8 mouse cellular contexts compared by ENCODE assay signal in genomic region chr17:26932839-26933398, GRCm38 (mm10). TPM values are rescaled to one million over a fixed set of nuclear protein-coding genes. Genes with fewer than 3 reads are reported as not detected.
DNase-seq lines count a peak whose midpoint lies in the region; ATAC-seq and TF ChIP-seq lines count a peak whose summit lies in the region.

Gene Phf1, plus strand, starts transcription at chr17:26933052.

- TF ChIP-seq CTCF in CH12.LX (conservative IDR thresholded peaks at IDR 0.05 in 1 of 2, IDR thresholded peaks at IDR 0.05 in 1 of 2; ENCODE audit: low read depth in 2 of 2, low read length in 2 of 2) = no peak

- peak within 1 kb of the TSS; percentile 47 for H3K4me2 ChIP-seq in CH12.LX (ENCODE audit: insufficient read depth, low read depth, poor library complexity, severe bottlenecking)
- peak within 1 kb of the TSS; percentile 86 for H3K4me2 ChIP-seq in forebrain, embryonic 12.5 days
- H3K4me2 ChIP-seq in heart, embryonic 16.5 days (ENCODE audit: low read depth, low read length) = peak within 1 kb of the TSS; percentile 99
- peak within 1 kb of the TSS; percentile 99 for H3K4me2 ChIP-seq in liver, embryonic 13.5 days
- H3K4me2 ChIP-seq in stomach, embryonic 14.5 days (replicated peaks; ENCODE audit: low read depth, low read length) = peak within 1 kb of the TSS; percentile 74

- ATAC-seq in forebrain, embryonic 12.5 days (ENCODE audit: low FRiP score) = peak; percentile 84
- ATAC-seq in heart, embryonic 16.5 days (replicated peaks; ENCODE audit: extremely low read depth, insufficient read depth, low FRiP score) = peak; percentile 90
- peak; percentile 92 for ATAC-seq in liver, embryonic 13.5 days (ENCODE audit: low read depth)
- peak; percentile 90 for ATAC-seq in stomach, embryonic 14.5 days (ENCODE audit: insufficient number of reproducible peaks, insufficient read depth, low FRiP score, low read depth)

- no peak within 1 kb of the TSS for H3K27ac ChIP-seq in CH12.LX (ENCODE audit: insufficient read depth, low read depth)
- peak within 1 kb of the TSS; percentile 76 for H3K27ac ChIP-seq in forebrain, embryonic 12.5 days
- peak within 1 kb of the TSS; percentile 90 for H3K27ac ChIP-seq in heart, embryonic 16.5 days (ENCODE audit: low read length)
- peak within 1 kb of the TSS; percentile 81 for H3K27ac ChIP-seq in liver, embryonic 13.5 days
- H3K27ac ChIP-seq in stomach, embryonic 14.5 days (ENCODE audit: low read length) = peak within 1 kb of the TSS; percentile 66

- no peak within 1 kb of the TSS for H3K9ac ChIP-seq in CH12.LX (ENCODE audit: insufficient read depth, low read depth)
- peak within 1 kb of the TSS; percentile 75 for H3K9ac ChIP-seq in forebrain, embryonic 12.5 days
- peak within 1 kb of the TSS; percentile 95 for H3K9ac ChIP-seq in heart, embryonic 16.5 days (ENCODE audit: low read length)
- H3K9ac ChIP-seq in liver, embryonic 13.5 days = peak within 1 kb of the TSS; percentile 81
- H3K9ac ChIP-seq in stomach, embryonic 14.5 days (replicated peaks; ENCODE audit: low read depth, low read length) = peak within 1 kb of the TSS; percentile 54; the same call in 1 of the 2 replicates

- peak; percentile 86 for DNase-seq in CH12.LX (ENCODE audit: extremely low read depth)
- peak; percentile 90 for DNase-seq in c-Kit-positive CD71-positive TER-119-positive erythroid progenitor cells, embryonic 14.5 days (ENCODE audit: low spot score)
- peak; percentile 98 to 99 for DNase-seq in kidney, postnatal 25 days
- peak; percentile 94 for DNase-seq in liver, embryonic 13.5 days
- DNase-seq in natural killer cell, adult 2 months (ENCODE audit: low spot score in 2 of 2) = peak; percentile 98

- no peak for TF ChIP-seq RAD21 in CH12.LX (IDR thresholded peaks at IDR 0.05; ENCODE audit: low read depth, low read length)

- H3K79me2 ChIP-seq in CH12.LX (replicated peaks; ENCODE audit: control insufficient read depth, extremely low read depth, insufficient read depth, poor library complexity, severe bottlenecking) = peaks cover under 1% of the 10 kb centered on the region; the same call in 1 of the 2 replicates

- under 1% methylated on average over 43 of the region's 43 CpGs for WGBS in forebrain, embryonic 12.5 days
- 0% methylated on average over 42 of the region's 43 CpGs for WGBS in heart, embryonic 16.5 days
- WGBS in liver, embryonic 13.5 days (ENCODE audit: insufficient replicate concordance) = under 1% methylated on average over 43 of the region's 43 CpGs
- under 1% methylated on average over 42 of the region's 43 CpGs for WGBS in stomach, embryonic 14.5 days

- H3K27me3 ChIP-seq in CH12.LX (replicated peaks) = no peaks in the 10 kb centered on the region
- no peaks in the 10 kb centered on the region for H3K27me3 ChIP-seq in forebrain, embryonic 12.5 days
- H3K27me3 ChIP-seq in heart, embryonic 16.5 days (ENCODE audit: control insufficient read depth, insufficient read depth, low read length) = no peaks in the 10 kb centered on the region
- no peaks in the 10 kb centered on the region for H3K27me3 ChIP-seq in liver, embryonic 13.5 days
- no peaks in the 10 kb centered on the region for H3K27me3 ChIP-seq in stomach, embryonic 14.5 days (ENCODE audit: control insufficient read depth, insufficient read depth, low read length)

- H3K9me3 ChIP-seq in CH12.LX (replicated peaks; ENCODE audit: low read length) = no peaks in the 10 kb centered on the region
- no peaks in the 10 kb centered on the region for H3K9me3 ChIP-seq in forebrain, embryonic 12.5 days
- H3K9me3 ChIP-seq in heart, embryonic 16.5 days (replicated peaks; ENCODE audit: control insufficient read depth, low read length) = no peaks in the 10 kb centered on the region
- H3K9me3 ChIP-seq in liver, embryonic 13.5 days (replicated peaks) = no peaks in the 10 kb centered on the region
- no peaks in the 10 kb centered on the region for H3K9me3 ChIP-seq in stomach, embryonic 14.5 days (ENCODE audit: control insufficient read depth, low read depth, low read length)

- no peak for TF ChIP-seq POLR2A in CH12.LX (IDR thresholded peaks at IDR 0.05; ENCODE audit: low read depth, low read length)

- no peak for TF ChIP-seq EP300 in CH12.LX (IDR thresholded peaks at IDR 0.05; ENCODE audit: low read length)

- H3K4me1 ChIP-seq in CH12.LX (ENCODE audit: control insufficient read depth in 1 of 2, insufficient read depth in 2 of 2) = peaks cover 5 to 46% of the 10 kb centered on the region in 2 experiments; a peak in 3 of 4 replicates
- peaks cover 26% of the 10 kb centered on the region for H3K4me1 ChIP-seq in forebrain, embryonic 12.5 days
- peaks cover 10% of the 10 kb centered on the region for H3K4me1 ChIP-seq in heart, embryonic 16.5 days (ENCODE audit: control insufficient read depth, insufficient read depth, low read length)
- peaks cover 37% of the 10 kb centered on the region for H3K4me1 ChIP-seq in liver, embryonic 13.5 days (replicated peaks)
- H3K4me1 ChIP-seq in stomach, embryonic 14.5 days (ENCODE audit: control insufficient read depth, insufficient read depth, low read length) = peaks cover 17% of the 10 kb centered on the region

- dilution Hi-C loops in CH12.LX (cut with MboI; ENCODE audit: extremely low pct_ligation_motif_present, extremely low pct_unique_long_range_greater_than_20kb, low sequenced_read_pairs) = no loop called here

- peak within 1 kb of the TSS; percentile 49 to 58 (median 55) for H3K4me3 ChIP-seq in CH12.LX (replicated peaks in 1 of 3; ENCODE audit: low read depth in 2 of 3, low read length in 2 of 3, poor library complexity in 1 of 3)
- peak within 1 kb of the TSS; percentile 59 for H3K4me3 ChIP-seq in forebrain, embryonic 12.5 days (replicated peaks)
- H3K4me3 ChIP-seq in heart, embryonic 16.5 days (ENCODE audit: low read length) = peak within 1 kb of the TSS; percentile 93
- peak within 1 kb of the TSS; percentile 71 for H3K4me3 ChIP-seq in liver, embryonic 13.5 days (replicated peaks)
- H3K4me3 ChIP-seq in stomach, embryonic 14.5 days (ENCODE audit: low read depth, low read length) = peak within 1 kb of the TSS; percentile 53

- in situ Hi-C loops in CH12.LX (cut with MboI; ENCODE audit: low pct_ligation_motif_present, low pct_unique_long_range_greater_than_20kb, low sequenced_read_pairs) = no loop called here

- peaks cover 54 to 73% of the 10 kb centered on the region in 2 experiments for H3K36me3 ChIP-seq in CH12.LX (replicated peaks in 1 of 2; ENCODE audit: control insufficient read depth in 1 of 2, insufficient read depth in 1 of 2, low read length in 1 of 2)
- H3K36me3 ChIP-seq in forebrain, embryonic 12.5 days (replicated peaks) = peaks cover 62% of the 10 kb centered on the region
- peaks cover 18% of the 10 kb centered on the region for H3K36me3 ChIP-seq in heart, embryonic 16.5 days (ENCODE audit: control insufficient read depth, insufficient read depth)
- peaks cover 86% of the 10 kb centered on the region for H3K36me3 ChIP-seq in liver, embryonic 13.5 days
- H3K36me3 ChIP-seq in stomach, embryonic 14.5 days (ENCODE audit: control insufficient read depth, insufficient read depth, low read length) = peaks cover 26% of the 10 kb centered on the region

TF ChIP-seq in CH12.LX, 34 proteins besides CTCF, POLR2A, EP300 and RAD21:
- TF ChIP-seq HCFC1 (IDR thresholded peaks at IDR 0.05; ENCODE audit: low read depth, low read length) (no peak), BHLHE40 (IDR thresholded peaks at IDR 0.05; ENCODE audit: low read depth, low read length) (peak; percentile 48), NRF1 (IDR thresholded peaks at IDR 0.05; ENCODE audit: low read depth, low read length) (peak; percentile 86), ZKSCAN1 (IDR thresholded peaks at IDR 0.05; ENCODE audit: borderline replicate concordance, low read depth, low read length) (no peak), POLR2AphosphoS2 (IDR thresholded peaks at IDR 0.05; ENCODE audit: low read depth, low read length) (peak; percentile 27; the same call in 1 of the 2 replicates), MYC (IDR thresholded peaks at IDR 0.05; ENCODE audit: low read depth, low read length) (no peak), GABPA (IDR thresholded peaks at IDR 0.05; ENCODE audit: insufficient replicate concordance, low read depth, low read length) (no peak)

RNA-seq across cellular contexts. Expression of gene Phf1, which starts in this region (rescaled TPM):
- total RNA-seq in CH12.LX (2012; rRNA removed) = 3.3 and 4.1 TPM in 2 replicates
- total RNA-seq in CH12.LX (2014; rRNA removed) = 1.5 and 1.7 TPM in 2 replicates
- polyA plus RNA-seq in CH12.LX (2012; ENCODE audit: insufficient read length, low read depth) = 3.5 and 4.2 TPM in 2 replicates
- polyA plus RNA-seq in forebrain, embryonic 12.5 days (2016; fragmentation: Nextera tagmentation; extraction: Ambion mirVana) = 8.6 and 8.8 TPM in 2 replicates
- polyA plus RNA-seq in heart, embryonic 16.5 days (2015; fragmentation: Nextera tagmentation; extraction: Ambion mirVana) = 7.5 and 8.7 TPM in 2 replicates
- polyA plus RNA-seq in liver, embryonic 13.5 days (2015; fragmentation: Nextera tagmentation; extraction: Ambion mirVana) = 1.4 and 1.6 TPM in 2 replicates
- 8.9 and 9.9 TPM in 2 replicates for polyA plus RNA-seq in stomach, embryonic 14.5 days (2014; fragmentation: Nextera tagmentation; extraction: Ambion mirVana)

Comparison
In these comparisons a context has a peak if more than half of its experiments do, and no peak if none do; other contexts are left out.
1. H3K4me2 ChIP-seq: peak in every context shown above with its lines; median percentile 99 in heart, embryonic 16.5 days; 99 in liver, embryonic 13.5 days; 86 in forebrain, embryonic 12.5 days; 74 in stomach, embryonic 14.5 days; 47 in CH12.LX.